Mouse (Mus musculus) E14TG2a.4 (cell line): Measurements from ENCODE around the gene Clstn1.
A peak's percentile ranks its signal among the peaks of the same experiment; 100 is the strongest.

Source experiments
- H3K27me3 ChIP-seq: 2 replicates; pipeline ENCODE4 v1.6.1; 2014; ENCODE audit warnings: low read length, control low read depth; ENCODE audit not compliant: insufficient read depth
- H3K36me3 ChIP-seq: 2 replicates; pipeline ENCODE4 v1.6.1; 2014; ENCODE audit warnings: low read length, control low read depth; ENCODE audit not compliant: insufficient read depth
- H3K4me1 ChIP-seq: replicated peaks from 2 replicates; pipeline ENCODE4 v1.6.1; 2014; ENCODE audit warnings: low read depth, low read length, control low read depth
- H3K4me3 ChIP-seq: replicated peaks from 2 replicates; pipeline ENCODE4 v1.5.1; 2014; ENCODE audit warnings: mild to moderate bottlenecking, low read length
- H3K9me3 ChIP-seq: 2 replicates; pipeline ENCODE4 v1.6.1; 2014; ENCODE audit warnings: low read length, control low read depth
- CTCF ChIP-seq: conservative IDR thresholded peaks from 2 replicates; pipeline ENCODE4 v1.5.1; 2014; ENCODE audit warnings: low read length
- NANOG ChIP-seq: IDR thresholded peaks from 2 replicates; pipeline ENCODE4 v1.6.1; 2014; ENCODE audit warnings: borderline replicate concordance, low read length, mixed read lengths
- POU5F1 ChIP-seq: IDR thresholded peaks from 2 replicates; pipeline ENCODE4 v1.6.1; 2014; ENCODE audit warnings: low read length, borderline replicate concordance

Clstn1 gene

DNA sequence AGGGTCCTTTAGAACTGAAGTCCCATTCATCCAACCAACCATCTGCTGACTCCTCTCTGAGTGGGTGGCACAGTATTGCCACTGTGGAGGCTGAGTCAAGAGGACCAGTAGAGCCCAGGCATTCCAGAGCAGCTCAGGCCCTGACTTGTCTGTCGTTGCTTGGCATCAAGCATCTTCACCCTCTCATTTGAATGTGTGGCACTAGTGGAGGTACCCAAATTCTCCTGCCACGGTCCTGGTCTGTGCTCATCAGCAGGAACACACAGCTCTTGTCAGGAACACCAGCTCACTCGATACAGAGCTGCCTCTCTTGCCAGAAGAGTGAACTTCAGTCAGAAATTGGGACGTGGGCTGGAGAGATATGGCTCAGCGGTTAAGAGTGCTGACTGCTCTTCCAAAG lies 37.4 kb downstream of the Clstn1 start:
- Histone ChIP-seq H3K4me1 (peaks cover 42% of the 10 kb centered on the region), H3K36me3 (peaks cover 19% of the 10 kb centered on the region; the same call in 1 of the 2 replicates), H3K27me3 (no peaks in the 10 kb centered on the region), H3K4me3 (no peak overlapping the region), H3K9me3 (no peaks in the 10 kb centered on the region)
- TF ChIP-seq POU5F1 (no peak), NANOG (no peak), CTCF (no peak)

DNA sequence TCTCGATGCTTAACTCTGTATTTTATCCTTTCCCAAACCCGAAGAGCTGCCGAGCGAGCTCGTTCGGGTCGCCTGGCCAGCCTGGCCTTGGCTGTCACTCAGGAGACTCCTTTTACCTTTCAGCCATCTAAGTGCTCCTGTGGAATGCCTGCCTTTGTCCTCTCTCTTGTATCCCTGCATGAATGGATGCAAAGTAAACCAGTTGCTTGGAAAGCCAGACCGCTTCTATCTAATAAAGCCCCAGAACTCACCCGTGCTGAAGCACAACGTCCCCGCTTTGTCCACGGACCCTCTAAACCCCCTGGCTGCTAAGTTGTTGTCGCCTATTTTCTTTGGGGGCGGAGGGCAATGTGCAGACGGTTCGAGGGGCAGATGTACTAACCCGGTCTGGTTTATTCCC lies 40.5 kb downstream of the Clstn1 start:
- H3K36me3 ChIP-seq = peaks cover 39% of the 10 kb centered on the region
- no peaks in the 10 kb centered on the region for H3K27me3 ChIP-seq
- peaks cover 22% of the 10 kb centered on the region for H3K4me1 ChIP-seq
- H3K4me3 ChIP-seq = no peak overlapping the region
- no peak for TF ChIP-seq CTCF
- no peak for TF ChIP-seq NANOG
- TF ChIP-seq POU5F1 = no peak
- no peaks in the 10 kb centered on the region for H3K9me3 ChIP-seq

DNA sequence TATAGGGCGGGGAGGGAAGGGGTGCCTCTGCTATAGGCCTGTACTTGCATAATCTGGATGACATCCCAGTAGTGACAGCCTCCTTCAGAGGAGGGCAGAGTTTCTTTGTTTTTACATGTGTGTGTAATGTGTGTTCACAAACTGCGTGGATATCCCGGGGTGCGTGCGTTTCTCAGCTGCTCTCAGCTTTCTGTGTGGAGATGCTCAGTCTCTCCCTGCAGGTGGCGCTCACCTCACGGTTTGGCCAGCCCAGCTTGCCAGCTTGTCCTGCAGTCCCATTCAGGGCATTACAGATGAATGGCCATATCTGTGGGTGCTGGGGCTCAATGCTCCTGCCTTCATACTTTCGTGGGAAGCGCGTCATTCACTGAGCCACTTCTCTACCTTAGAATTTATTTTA lies 42.1 kb downstream of the Clstn1 start:
- Histone ChIP-seq H3K4me3 (no peak overlapping the region), H3K36me3 (peaks cover 52% of the 10 kb centered on the region), H3K4me1 (peaks cover 18% of the 10 kb centered on the region), H3K9me3 (no peaks in the 10 kb centered on the region), H3K27me3 (no peaks in the 10 kb centered on the region)
- TF ChIP-seq CTCF = peak; percentile 41
- TF ChIP-seq POU5F1 = no peak
- no peak for TF ChIP-seq NANOG

DNA sequence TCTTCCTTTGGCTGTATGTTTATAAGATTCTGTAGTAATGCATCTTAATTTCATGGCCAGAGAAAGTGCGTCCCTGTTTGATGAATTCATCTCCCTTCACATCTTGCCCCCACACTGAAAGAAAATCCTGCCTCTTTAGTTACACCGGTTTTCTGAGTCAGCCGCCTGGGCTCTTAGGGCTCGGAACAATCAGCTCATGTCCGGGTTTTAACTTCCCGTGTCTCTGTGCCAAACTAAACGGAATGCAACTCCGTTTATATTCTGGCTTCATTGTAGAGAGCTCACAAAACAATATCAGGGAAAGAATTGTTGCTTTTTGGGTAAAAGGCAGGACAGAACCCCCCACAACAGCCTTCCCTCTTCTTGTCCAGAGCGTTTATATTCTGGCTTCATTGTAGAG lies 42.5 kb downstream of the Clstn1 start:
- Histone ChIP-seq H3K27me3 (no peaks in the 10 kb centered on the region), H3K9me3 (no peaks in the 10 kb centered on the region), H3K36me3 (peaks cover 56% of the 10 kb centered on the region), H3K4me3 (no peak overlapping the region), H3K4me1 (peaks cover 18% of the 10 kb centered on the region)
- TF ChIP-seq NANOG = no peak
- TF ChIP-seq CTCF = no peak
- no peak for TF ChIP-seq POU5F1

DNA sequence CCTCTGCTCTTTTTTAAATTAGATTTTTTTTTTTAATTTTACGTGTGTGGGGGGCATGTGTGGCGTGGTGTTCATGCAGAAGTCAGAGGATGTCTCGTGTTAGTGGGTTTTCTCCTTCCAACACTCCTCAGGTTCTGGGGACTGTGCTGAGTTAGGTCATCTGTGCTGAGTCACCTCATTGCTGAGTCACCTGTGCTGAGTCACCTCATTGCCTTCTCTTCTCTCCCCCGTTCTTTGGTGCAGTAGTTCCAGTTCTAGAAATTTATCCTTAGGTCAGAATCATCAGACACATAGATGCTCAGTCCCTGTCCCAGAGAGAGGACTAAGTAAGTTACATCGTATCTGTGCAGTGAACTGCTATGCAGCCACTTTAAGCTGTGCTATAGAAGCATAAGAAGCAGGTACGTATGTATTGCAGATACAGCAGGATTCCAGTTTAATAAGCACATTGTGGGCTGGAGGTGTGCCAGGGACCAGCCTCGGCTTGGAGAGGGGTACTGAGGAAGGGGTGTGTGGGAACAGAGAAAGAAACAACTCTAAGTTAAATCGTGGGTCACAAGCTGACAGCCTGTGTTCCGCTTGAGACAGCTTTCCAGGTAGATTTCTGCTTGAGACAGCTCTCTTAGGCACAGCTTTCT lies 46.5 kb downstream of the Clstn1 start:
- Histone ChIP-seq H3K9me3 (no peaks in the 10 kb centered on the region), H3K27me3 (no peaks in the 10 kb centered on the region), H3K36me3 (peaks cover 80% of the 10 kb centered on the region), H3K4me3 (no peak overlapping the region), H3K4me1 (peaks cover 10% of the 10 kb centered on the region; the same call in 1 of the 2 replicates)
- TF ChIP-seq NANOG = no peak

DNA sequence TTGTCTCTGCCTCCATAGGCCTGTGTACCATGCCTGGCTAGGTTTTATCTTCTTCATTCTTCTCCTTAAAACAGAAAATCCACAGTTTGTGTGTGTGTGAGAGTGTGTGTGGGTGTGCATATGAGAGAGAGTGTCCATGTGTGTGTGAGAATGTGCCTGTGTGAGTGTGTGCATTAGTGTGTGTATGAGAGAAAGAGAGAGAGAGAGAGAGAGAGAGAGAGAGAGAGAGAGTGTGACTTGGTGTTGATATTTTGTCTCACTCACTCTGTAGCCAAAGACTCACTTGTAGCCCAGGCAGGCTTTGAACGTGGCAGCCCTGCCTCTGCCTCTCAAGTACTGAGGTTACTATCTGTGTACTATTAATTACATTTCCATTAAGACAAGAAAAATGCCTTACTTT lies 47.9 kb downstream of the Clstn1 start:
- H3K27me3 ChIP-seq = no peaks in the 10 kb centered on the region
- no peaks in the 10 kb centered on the region for H3K9me3 ChIP-seq
- no peak overlapping the region for H3K4me3 ChIP-seq
- TF ChIP-seq CTCF = no peak
- TF ChIP-seq POU5F1 = no peak
- TF ChIP-seq NANOG = no peak
- H3K4me1 ChIP-seq = peaks cover 5% of the 10 kb centered on the region; the same call in 1 of the 2 replicates
- H3K36me3 ChIP-seq = peaks cover 88% of the 10 kb centered on the region

DNA sequence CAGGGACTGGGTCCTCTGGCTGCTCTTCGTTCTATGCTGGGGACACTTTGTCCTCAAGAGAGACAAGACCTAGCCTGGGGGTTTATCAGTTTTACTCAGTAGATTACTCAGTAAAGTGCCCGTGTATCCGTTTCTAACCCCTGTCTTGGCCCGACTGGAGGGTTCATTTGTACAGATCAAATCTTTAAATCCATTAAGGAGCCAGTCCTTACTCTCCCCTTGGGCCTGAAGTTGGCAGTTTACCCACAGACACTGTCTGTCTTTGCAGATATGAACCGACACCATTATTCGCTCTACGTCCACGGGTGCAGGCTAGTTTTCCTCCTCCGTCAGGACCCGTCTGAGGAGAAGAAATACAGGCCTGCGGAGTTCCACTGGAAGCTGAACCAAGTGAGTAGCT lies 48.7 kb downstream of the Clstn1 start:
- Histone ChIP-seq H3K4me3 (no peak overlapping the region), H3K4me1 (no peaks in the 10 kb centered on the region), H3K9me3 (no peaks in the 10 kb centered on the region), H3K36me3 (peaks cover 89% of the 10 kb centered on the region), H3K27me3 (no peaks in the 10 kb centered on the region)
- TF ChIP-seq POU5F1 = no peak
- TF ChIP-seq NANOG = no peak
- no peak for TF ChIP-seq CTCF

DNA sequence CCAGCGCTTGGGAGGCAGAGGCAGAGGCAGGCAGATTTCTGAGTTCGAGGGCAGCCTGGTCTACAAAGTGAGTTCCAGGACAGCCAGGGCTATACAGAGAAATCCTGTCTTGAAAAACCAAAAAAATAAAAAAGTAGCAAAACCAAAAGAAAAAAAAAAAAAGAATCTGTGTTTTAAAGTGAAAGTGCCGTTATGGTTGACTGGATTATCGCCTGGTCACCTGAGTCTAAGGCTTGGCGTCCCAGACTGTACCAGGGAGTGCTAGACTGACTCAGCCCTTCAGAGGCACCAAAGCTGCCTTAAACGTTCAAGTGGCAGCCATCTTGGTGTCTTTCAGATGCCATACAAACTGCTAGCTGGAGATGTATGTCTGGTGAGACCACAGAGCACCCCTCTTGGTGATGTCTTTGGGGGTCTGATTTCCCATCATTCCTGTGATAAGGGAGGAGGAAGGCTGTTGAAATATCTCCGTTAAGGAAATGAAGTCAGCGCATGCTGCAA lies 49.7 kb downstream of the Clstn1 start:
- no peak for TF ChIP-seq NANOG
- TF ChIP-seq CTCF = no peak
- TF ChIP-seq POU5F1 = no peak
- Histone ChIP-seq H3K9me3 (no peaks in the 10 kb centered on the region), H3K36me3 (peaks cover 88% of the 10 kb centered on the region), H3K4me3 (no peak overlapping the region), H3K27me3 (no peaks in the 10 kb centered on the region), H3K4me1 (peaks cover 6% of the 10 kb centered on the region)

DNA sequence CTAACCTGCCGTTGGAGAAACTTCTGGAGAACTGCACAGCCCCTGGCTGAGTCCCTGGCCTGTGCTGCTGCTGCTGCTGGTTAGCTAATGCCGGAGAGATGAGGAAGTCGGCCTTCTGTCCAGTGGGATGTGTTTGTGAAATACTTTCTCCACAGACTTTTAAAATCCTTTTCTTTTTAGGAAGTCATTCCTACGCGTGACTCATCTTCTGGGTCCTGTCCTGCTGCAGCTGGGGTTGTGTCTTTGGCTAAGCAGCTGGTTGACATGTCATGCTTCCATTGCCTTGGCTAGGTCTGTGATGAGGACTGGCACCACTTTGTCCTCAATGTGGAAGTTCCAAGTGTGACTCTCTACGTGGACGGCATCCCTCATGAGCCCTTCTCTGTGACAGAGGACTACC lies 51.7 kb downstream of the Clstn1 start:
- Histone ChIP-seq H3K9me3 (no peaks in the 10 kb centered on the region), H3K4me1 (peaks cover 17% of the 10 kb centered on the region), H3K27me3 (no peaks in the 10 kb centered on the region), H3K36me3 (peaks cover 87% of the 10 kb centered on the region), H3K4me3 (no peak overlapping the region)
- no peak for TF ChIP-seq POU5F1
- TF ChIP-seq NANOG = no peak
- no peak for TF ChIP-seq CTCF
